Comparison of ENCODE assay signal across 8 mouse cellular contexts in genomic region chr1:120264861-120265686, GRCm38 (mm10). TPM values are rescaled to one million over a fixed set of nuclear protein-coding genes. Genes with fewer than 3 reads are reported as not detected.
DNase-seq lines count a peak whose midpoint lies in the region; ATAC-seq and TF ChIP-seq lines count a peak whose summit lies in the region.

No protein-coding gene starts in this region.

- H3K9me3 ChIP-seq in ES-E14 (ENCODE audit: control insufficient read depth, insufficient read depth, low read depth, low read length), result no peaks in the 10 kb centered on the region
- H3K9me3 ChIP-seq in forebrain, embryonic 16.5 days (ENCODE audit: control insufficient read depth, low read length), result no peaks in the 10 kb centered on the region
- no peaks in the 10 kb centered on the region for H3K9me3 ChIP-seq in neural tube, embryonic 15.5 days (replicated peaks)

- H3K4me1 ChIP-seq in ES-E14 (ENCODE audit: control insufficient read depth in 2 of 2, insufficient read depth in 2 of 2, low read length in 2 of 2, poor library complexity in 1 of 2), result peaks cover 5 to 30% of the 10 kb centered on the region in 2 experiments; a peak in 3 of 4 replicates
- H3K4me1 ChIP-seq in forebrain, embryonic 16.5 days (replicated peaks; ENCODE audit: control insufficient read depth, insufficient read depth, low read length), result peaks cover 12% of the 10 kb centered on the region
- H3K4me1 ChIP-seq in lung, adult 2 months (ENCODE audit: control insufficient read depth, insufficient read depth, low read length), result peaks cover 3% of the 10 kb centered on the region
- H3K4me1 ChIP-seq in neural tube, embryonic 15.5 days, result peaks cover 12% of the 10 kb centered on the region

- no peaks in the 10 kb centered on the region; the same call in 1 of the 2 replicates for H3K27me3 ChIP-seq in forebrain, embryonic 16.5 days (replicated peaks; ENCODE audit: control insufficient read depth, insufficient read depth, low read length)
- peaks cover 15% of the 10 kb centered on the region for H3K27me3 ChIP-seq in neural tube, embryonic 15.5 days (replicated peaks)

- peak; percentile 59 for DNase-seq in ES-E14 (ENCODE audit: low read depth, low spot score)
- peak; percentile 40 to 45 for DNase-seq in cerebellum, adult 18-20 months
- DNase-seq in heart, postnatal 36 days, result peak; percentile 87 to 88
- peak; percentile 65 to 67 for DNase-seq in layer of hippocampus, adult 2 months (ENCODE audit: low spot score in 2 of 2)
- peak; percentile 85 for DNase-seq in lung, adult 2 months
- peak; percentile 81 for DNase-seq in testis, postnatal 14 days (ENCODE audit: low spot score)

- H3K4me3 ChIP-seq in ES-E14 (ENCODE audit: insufficient read depth in 1 of 2, low read depth in 1 of 2, low read length in 2 of 2, poor library complexity in 1 of 2, severe bottlenecking in 1 of 2), result peak overlapping the region; percentile 68 to 69
- H3K4me3 ChIP-seq in forebrain, embryonic 16.5 days (replicated peaks; ENCODE audit: low read length), result peak overlapping the region; percentile 54
- H3K4me3 ChIP-seq in layer of hippocampus, adult 2 months, result peak overlapping the region; percentile 74
- peak overlapping the region; percentile 89 for H3K4me3 ChIP-seq in lung, adult 2 months (replicated peaks; ENCODE audit: extremely low read depth, low read depth, low read length)
- peak overlapping the region; percentile 48 for H3K4me3 ChIP-seq in neural tube, embryonic 15.5 days (replicated peaks)

- WGBS in forebrain, embryonic 16.5 days, result 2% methylated on average over 40 of the region's 40 CpGs
- 0% methylated on average over 40 of the region's 40 CpGs for WGBS in lung, adult 2 months
- 2% methylated on average over 40 of the region's 40 CpGs for WGBS in neural tube, embryonic 15.5 days

- peak overlapping the region; percentile 60 for H3K9ac ChIP-seq in ES-E14 (ENCODE audit: insufficient read depth, low read depth, low read length, poor library complexity, severe bottlenecking)
- H3K9ac ChIP-seq in forebrain, embryonic 16.5 days (replicated peaks; ENCODE audit: low read depth, low read length), result peak overlapping the region; percentile 47
- peak overlapping the region; percentile 50 for H3K9ac ChIP-seq in neural tube, embryonic 15.5 days (replicated peaks)

- peak; percentile 94 for ATAC-seq in forebrain, embryonic 16.5 days
- ATAC-seq in neural tube, embryonic 15.5 days (ENCODE audit: low FRiP score), result peak; percentile 74

- peak overlapping the region; percentile 91 for H3K4me2 ChIP-seq in forebrain, embryonic 16.5 days (ENCODE audit: low read length)
- peak overlapping the region; percentile 94 for H3K4me2 ChIP-seq in neural tube, embryonic 15.5 days

- in situ Hi-C loops in ES-E14 (cut with MboI; ENCODE audit: low sequenced_read_pairs in 2 of 2, unreplicated experiment in 2 of 2), result no loop called here

- no peaks in the 10 kb centered on the region for H3K36me3 ChIP-seq in ES-E14 (ENCODE audit: control insufficient read depth, insufficient read depth, low read length, poor library complexity, severe bottlenecking)
- H3K36me3 ChIP-seq in forebrain, embryonic 16.5 days (ENCODE audit: control insufficient read depth, insufficient read depth), result no peaks in the 10 kb centered on the region
- no peaks in the 10 kb centered on the region for H3K36me3 ChIP-seq in neural tube, embryonic 15.5 days

- intact Hi-C loops in heart, postnatal 36 days (cut with DNase I), result loop anchor here (2.0 kb wide), 1 partner anchor 18 kb away; no protein-coding TSS in a partner anchor

- TF ChIP-seq CTCF in layer of hippocampus, adult 2 months (conservative IDR thresholded peaks at IDR 0.05), result peak; percentile 33; the same call in 1 of the 2 replicates
- TF ChIP-seq CTCF in lung, adult 2 months (IDR thresholded peaks at IDR 0.05; ENCODE audit: insufficient read depth, low read length), result no peak

- TF ChIP-seq POLR2A in lung, adult 2 months (IDR thresholded peaks at IDR 0.05; ENCODE audit: borderline replicate concordance, extremely low read depth, low read depth, low read length), result peak; percentile 52; the same call in 1 of the 2 replicates

- no peak overlapping the region for H3K27ac ChIP-seq in ES-E14 (ENCODE audit: insufficient read depth, low read depth, low read length, poor library complexity, severe bottlenecking)
- no peak overlapping the region for H3K27ac ChIP-seq in forebrain, embryonic 16.5 days (ENCODE audit: low read length)
- peak overlapping the region; percentile 83 for H3K27ac ChIP-seq in layer of hippocampus, adult 2 months
- no peak overlapping the region for H3K27ac ChIP-seq in neural tube, embryonic 15.5 days (replicated peaks)

TF ChIP-seq in ES-E14, 5 proteins besides CTCF, POLR2A, EP300 and RAD21:
- TF ChIP-seq CHD2 (IDR thresholded peaks at IDR 0.05; ENCODE audit: low read depth, low read length) (no peak), MAFK (IDR thresholded peaks at IDR 0.05; ENCODE audit: insufficient read depth, low read depth, low read length) (no peak), ZC3H11A (IDR thresholded peaks at IDR 0.05; ENCODE audit: borderline replicate concordance, low read depth, low read length) (no peak), ZNF384 (IDR thresholded peaks at IDR 0.05; ENCODE audit: low read depth, low read length) (no peak), HCFC1 (IDR thresholded peaks at IDR 0.05; ENCODE audit: borderline replicate concordance, insufficient read depth, low read length) (no peak)

RNA-seq across cellular contexts. Expression of gene Steap3, which starts 7.4 kb away (rescaled TPM):
- 53.1 and 75.9 TPM in 2 replicates for total RNA-seq in ES-E14 (2012; rRNA removed)
- 2.8 and 3.4 TPM in 2 replicates for polyA plus RNA-seq in forebrain, embryonic 16.5 days (2015; fragmentation: Nextera tagmentation; extraction: Ambion mirVana)
- 10 to 100 TPM; 26.4 to 27.9 TPM for total RNA-seq in heart, postnatal 36 days (2021)
- total RNA-seq in layer of hippocampus, adult 2 months (2021), result 1 to 10 TPM; 6.2 to 6.8 TPM
- polyA plus RNA-seq in lung, adult 2 months (2012; rRNA removed), result 58.3 and 67.0 TPM in 2 replicates
- polyA plus RNA-seq in neural tube, embryonic 15.5 days (2015; fragmentation: Nextera tagmentation; extraction: Ambion mirVana), result 3.9 and 5.4 TPM in 2 replicates
